Mouse (Mus musculus): ENCODE results near the gene Atp1a1. TPM values are rescaled to one million over a fixed set of nuclear protein-coding genes. Genes with fewer than 3 reads are reported as not detected.

Atp1a1 gene
- polyA plus RNA-seq, 1 experiment from 2014 or later: 136 TPM

DNA sequence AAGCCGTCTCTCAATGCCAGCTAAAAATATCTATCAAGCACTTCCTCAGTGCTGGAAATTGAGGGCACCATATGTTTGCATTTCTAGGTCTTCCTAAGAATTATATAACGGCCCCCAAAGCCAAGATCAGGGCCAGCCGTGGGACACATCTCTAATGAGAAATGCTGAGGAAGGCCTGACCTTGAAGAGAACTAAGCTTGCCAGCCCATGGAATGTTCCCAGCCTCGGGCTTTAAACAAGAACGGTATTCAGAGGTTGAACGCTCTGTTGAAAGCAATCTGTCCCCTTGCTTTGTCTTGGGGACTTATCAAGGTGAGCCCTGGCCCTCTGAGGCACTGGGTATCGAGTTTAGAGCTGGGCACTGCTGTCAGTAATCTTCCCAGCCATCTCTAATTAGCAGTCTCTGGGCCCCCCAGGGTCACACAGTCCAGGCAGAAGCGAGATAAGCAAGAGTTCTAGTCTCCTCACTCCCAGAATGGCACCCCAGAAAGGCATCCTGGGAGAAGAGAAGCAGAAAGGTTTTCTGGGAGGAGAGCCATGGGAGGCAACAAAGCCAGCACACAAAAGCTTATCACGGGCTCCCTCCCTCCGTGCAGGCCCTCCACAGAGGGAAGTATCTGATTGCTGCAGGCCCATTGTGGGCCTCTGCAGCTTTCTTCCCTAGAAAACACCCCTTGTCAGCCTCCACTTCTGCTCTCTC, 41.8 kb downstream of the Atp1a1 start:
- 33% methylated on average over 10 of the region's 10 CpGs for WGBS
- H3K9ac ChIP-seq (ENCODE audit: low read depth, low read length): no peak overlapping the region

DNA sequence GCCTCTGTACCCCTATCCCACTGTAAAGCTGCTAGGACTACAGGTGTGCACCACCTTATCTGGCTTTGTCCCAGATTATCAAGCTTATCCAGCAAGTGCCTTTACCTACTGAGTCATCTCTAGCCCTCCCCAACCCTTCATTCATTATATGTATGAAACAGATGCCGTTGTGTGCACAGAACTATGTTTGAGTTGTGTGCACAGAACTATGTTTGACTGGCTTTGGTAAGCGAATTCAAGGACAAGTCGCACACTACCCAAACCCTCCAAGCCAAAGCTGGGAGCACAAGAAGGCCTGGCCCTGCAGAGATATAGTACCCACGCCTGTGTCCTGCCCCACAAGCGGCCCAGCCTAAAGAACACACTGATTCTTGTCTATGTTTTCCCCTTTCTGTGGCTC, 42.5 kb downstream of the Atp1a1 start:
- WGBS: 68% methylated on average over 5 of the region's 5 CpGs
- Histone ChIP-seq H3K9me3 (ENCODE audit: control insufficient read depth, low read length) (no peaks in the 10 kb centered on the region), H3K27me3 (replicated peaks; ENCODE audit: control insufficient read depth, insufficient read depth, low read length) (no peaks in the 10 kb centered on the region), H3K9ac (ENCODE audit: low read depth, low read length) (no peak overlapping the region), H3K4me3 (ENCODE audit: low read depth, low read length) (no peak overlapping the region), H3K4me2 (no peak overlapping the region), H3K4me1 (replicated peaks; ENCODE audit: control insufficient read depth, insufficient read depth, low read length) (peaks cover 14% of the 10 kb centered on the region), H3K27ac (ENCODE audit: low read depth, low read length) (no peak overlapping the region; the same call in 1 of the 2 replicates), H3K36me3 (ENCODE audit: control insufficient read depth, insufficient read depth, low read length) (no peaks in the 10 kb centered on the region)
- ATAC-seq (replicated peaks; ENCODE audit: low FRiP score) (no peak), DNase-seq (ENCODE audit: low spot score) (no peak)

More for the DNA sequence above, 41.8 kb downstream of the Atp1a1 start:
- H3K9me3 ChIP-seq (ENCODE audit: control insufficient read depth, low read length): no peaks in the 10 kb centered on the region
- peak overlapping the region; percentile 52; the same call in 1 of the 2 replicates for H3K27ac ChIP-seq (ENCODE audit: low read depth, low read length)
- H3K4me2 ChIP-seq: peak overlapping the region; percentile 30
- DNase-seq (ENCODE audit: low spot score) (no peak), ATAC-seq (replicated peaks; ENCODE audit: low FRiP score) (peak; percentile 92)
- H3K4me1 ChIP-seq (replicated peaks; ENCODE audit: control insufficient read depth, insufficient read depth, low read length): peaks cover 14% of the 10 kb centered on the region
- no peak overlapping the region for H3K4me3 ChIP-seq (ENCODE audit: low read depth, low read length)
- no peaks in the 10 kb centered on the region for H3K36me3 ChIP-seq (ENCODE audit: control insufficient read depth, insufficient read depth, low read length)
- no peaks in the 10 kb centered on the region for H3K27me3 ChIP-seq (replicated peaks; ENCODE audit: control insufficient read depth, insufficient read depth, low read length)

- 0 out of 2 replicates have a peak overlapping the region, but pooled peaks have one; percentile 5 for H3K9ac ChIP-seq (ENCODE audit: low read depth, low read length)
- H3K4me3 ChIP-seq (ENCODE audit: low read depth, low read length): no peak overlapping the region
- WGBS: 84% methylated on average over 9 of the region's 9 CpGs
- no peaks in the 10 kb centered on the region for H3K36me3 ChIP-seq (ENCODE audit: control insufficient read depth, insufficient read depth, low read length)
- H3K27ac ChIP-seq (ENCODE audit: low read depth, low read length): no peak overlapping the region
- ATAC-seq (replicated peaks; ENCODE audit: low FRiP score): no peak
- H3K27me3 ChIP-seq (replicated peaks; ENCODE audit: control insufficient read depth, insufficient read depth, low read length): no peaks in the 10 kb centered on the region
- H3K9me3 ChIP-seq (ENCODE audit: control insufficient read depth, low read length): no peaks in the 10 kb centered on the region
- peaks cover 14% of the 10 kb centered on the region for H3K4me1 ChIP-seq (replicated peaks; ENCODE audit: control insufficient read depth, insufficient read depth, low read length)
- DNase-seq (ENCODE audit: low spot score): no peak
- no peak overlapping the region for H3K4me2 ChIP-seq
These were observed 43.5 kb downstream of the Atp1a1 start for GRCm38 (mm10) chr3:101560841-101561522.

GRCm38 (mm10) chr3:101556712-101557111, 47.8 kb downstream of the Atp1a1 start:
- Histone ChIP-seq H3K4me3 (ENCODE audit: low read depth, low read length) (no peak overlapping the region), H3K27ac (ENCODE audit: low read depth, low read length) (no peak overlapping the region), H3K9me3 (ENCODE audit: control insufficient read depth, low read length) (no peaks in the 10 kb centered on the region), H3K4me2 (no peak overlapping the region), H3K4me1 (replicated peaks; ENCODE audit: control insufficient read depth, insufficient read depth, low read length) (peaks cover 20% of the 10 kb centered on the region), H3K9ac (ENCODE audit: low read depth, low read length) (no peak overlapping the region), H3K27me3 (replicated peaks; ENCODE audit: control insufficient read depth, insufficient read depth, low read length) (no peaks in the 10 kb centered on the region), H3K36me3 (ENCODE audit: control insufficient read depth, insufficient read depth, low read length) (no peaks in the 10 kb centered on the region)
- no peak for DNase-seq (ENCODE audit: low spot score)
- ATAC-seq (replicated peaks; ENCODE audit: low FRiP score): no peak
- 76% methylated on average over 2 of the region's 2 CpGs for WGBS

GRCm38 (mm10) chr3:101552621-101553620, 51.6 kb downstream of the Atp1a1 start:
- H3K4me1 ChIP-seq (replicated peaks; ENCODE audit: control insufficient read depth, insufficient read depth, low read length): peaks cover 35% of the 10 kb centered on the region
- DNase-seq (ENCODE audit: low spot score) (no peak), ATAC-seq (replicated peaks; ENCODE audit: low FRiP score) (peak; percentile 32; the same call in 1 of the 2 replicates)
- 38% methylated on average over 7 of the region's 7 CpGs for WGBS
- H3K9ac ChIP-seq (ENCODE audit: low read depth, low read length): 0 out of 2 replicates have a peak overlapping the region, but pooled peaks have one; percentile 17
- no peak overlapping the region for H3K4me3 ChIP-seq (ENCODE audit: low read depth, low read length)
- peak overlapping the region; percentile 28; the same call in 1 of the 2 replicates for H3K4me2 ChIP-seq
- H3K27me3 ChIP-seq (replicated peaks; ENCODE audit: control insufficient read depth, insufficient read depth, low read length): no peaks in the 10 kb centered on the region
- H3K9me3 ChIP-seq (ENCODE audit: control insufficient read depth, low read length): no peaks in the 10 kb centered on the region
- no peaks in the 10 kb centered on the region for H3K36me3 ChIP-seq (ENCODE audit: control insufficient read depth, insufficient read depth, low read length)
- H3K27ac ChIP-seq (ENCODE audit: low read depth, low read length): 0 out of 2 replicates have a peak overlapping the region, but pooled peaks have one; percentile 30

DNA sequence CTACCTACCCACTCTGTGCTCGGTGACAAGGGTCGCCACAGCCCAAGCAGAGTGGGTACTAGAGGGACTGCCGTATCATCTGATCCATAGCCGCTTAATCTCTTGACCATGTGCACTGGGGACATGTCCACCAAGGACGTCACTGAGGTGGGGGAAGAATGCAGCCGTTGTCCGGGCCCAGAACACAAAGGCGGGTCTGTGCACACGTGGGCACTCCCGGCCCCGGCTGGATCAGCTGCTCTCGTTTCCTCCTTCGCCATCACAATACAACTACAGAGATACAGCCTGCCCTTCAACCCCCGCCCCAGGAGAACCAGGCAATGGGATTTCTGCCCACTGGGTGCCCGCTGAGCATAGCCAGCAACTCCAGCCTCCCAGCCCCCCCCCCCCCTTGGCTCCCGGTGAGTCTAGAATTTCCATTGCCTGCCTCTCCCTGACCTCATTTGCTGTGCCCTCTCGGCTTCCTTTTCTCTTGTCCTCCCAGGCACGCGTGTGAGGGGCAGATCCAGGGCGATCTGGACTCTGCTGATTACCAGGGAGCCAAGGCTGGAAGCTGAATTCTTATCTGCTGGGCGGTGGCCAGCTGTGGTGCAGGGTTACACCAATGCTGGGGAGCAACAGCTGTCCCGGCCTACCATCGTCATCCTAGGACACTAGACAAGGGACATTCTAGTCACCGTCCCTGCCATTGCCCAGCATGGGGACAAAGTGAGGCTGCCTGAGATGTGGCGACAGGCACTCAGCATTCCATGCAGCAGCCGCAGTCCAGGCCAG, 52.8 kb downstream of the Atp1a1 start:
- Histone ChIP-seq H3K27ac (ENCODE audit: low read depth, low read length) (peak overlapping the region; percentile 89), H3K4me2 (peak overlapping the region; percentile 61), H3K36me3 (ENCODE audit: control insufficient read depth, insufficient read depth, low read length) (no peaks in the 10 kb centered on the region), H3K4me1 (replicated peaks; ENCODE audit: control insufficient read depth, insufficient read depth, low read length) (peaks cover 35% of the 10 kb centered on the region), H3K4me3 (ENCODE audit: low read depth, low read length) (peak overlapping the region; percentile 28), H3K9ac (ENCODE audit: low read depth, low read length) (peak overlapping the region; percentile 58), H3K27me3 (replicated peaks; ENCODE audit: control insufficient read depth, insufficient read depth, low read length) (no peaks in the 10 kb centered on the region), H3K9me3 (ENCODE audit: control insufficient read depth, low read length) (no peaks in the 10 kb centered on the region)
- DNase-seq (ENCODE audit: low spot score): peak; percentile 61
- WGBS: 48% methylated on average over 26 of the region's 26 CpGs
- ATAC-seq (replicated peaks; ENCODE audit: low FRiP score): peak; percentile 96

DNA sequence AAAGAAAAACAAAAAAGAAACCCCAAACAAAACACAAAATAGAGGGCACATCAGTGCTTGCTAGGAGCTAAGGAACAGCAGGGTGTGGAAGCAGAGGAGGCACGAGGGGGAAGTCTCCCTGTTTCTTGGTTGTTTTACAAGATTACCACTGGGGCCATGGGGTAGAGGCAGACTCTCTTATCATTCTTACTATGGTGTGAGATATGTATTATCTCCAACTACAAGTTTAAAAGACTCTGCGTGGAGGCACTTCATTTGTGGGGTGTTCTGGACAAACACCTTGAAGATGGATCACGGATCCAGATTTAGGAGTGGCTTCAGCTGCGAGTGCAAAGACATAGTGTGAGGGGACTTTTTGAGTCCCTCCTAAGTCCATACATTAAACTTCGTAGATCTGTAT, 54.7 kb downstream of the Atp1a1 start:
- H3K4me2 ChIP-seq: no peak overlapping the region
- ATAC-seq (replicated peaks; ENCODE audit: low FRiP score) (0 out of 2 replicates have a peak, but pooled peaks have one; percentile 13), DNase-seq (ENCODE audit: low spot score) (no peak)
- H3K27ac ChIP-seq (ENCODE audit: low read depth, low read length): no peak overlapping the region
- H3K27me3 ChIP-seq (replicated peaks; ENCODE audit: control insufficient read depth, insufficient read depth, low read length): no peaks in the 10 kb centered on the region
- H3K4me3 ChIP-seq (ENCODE audit: low read depth, low read length): no peak overlapping the region
- H3K4me1 ChIP-seq (replicated peaks; ENCODE audit: control insufficient read depth, insufficient read depth, low read length): peaks cover 35% of the 10 kb centered on the region
- H3K9me3 ChIP-seq (ENCODE audit: control insufficient read depth, low read length): no peaks in the 10 kb centered on the region
- H3K36me3 ChIP-seq (ENCODE audit: control insufficient read depth, insufficient read depth, low read length): no peaks in the 10 kb centered on the region
- WGBS: 55% methylated on average over 5 of the region's 5 CpGs
- no peak overlapping the region for H3K9ac ChIP-seq (ENCODE audit: low read depth, low read length)

All from liver, embryonic 11.5 days (tissue).